Mouse (Mus musculus) pancreas, adult 10 weeks (tissue): Measurements from ENCODE around the gene Scgb1b11. TPM values are rescaled to one million over a fixed set of nuclear protein-coding genes. Genes with fewer than 3 reads are reported as not detected.

Experiments
- polyA plus RNA-seq: library from polyadenylated mRNA; stranded (reverse); fragments of 350-450 nt; fragmentation: Illumina TruSeq; extraction: RNeasy Lipid Tissue Mini Kit (QIAGEN cat#74804); gene quantifications from one replicate; pipeline ENCODE4 v1.2.3, GENCODE M21; 2015; ENCODE audit warnings: low read depth, low replicate concordance; ENCODE audit not compliant: insufficient read depth

The Scgb1b11 gene
- not detected for polyA plus RNA-seq

GRCm38 (mm10) chr7:32222540-32222939 lies at the start of gene Scgb1b11:
TSS of gene Scgb1b11 (plus strand) at chr7:32222840.

DNA sequence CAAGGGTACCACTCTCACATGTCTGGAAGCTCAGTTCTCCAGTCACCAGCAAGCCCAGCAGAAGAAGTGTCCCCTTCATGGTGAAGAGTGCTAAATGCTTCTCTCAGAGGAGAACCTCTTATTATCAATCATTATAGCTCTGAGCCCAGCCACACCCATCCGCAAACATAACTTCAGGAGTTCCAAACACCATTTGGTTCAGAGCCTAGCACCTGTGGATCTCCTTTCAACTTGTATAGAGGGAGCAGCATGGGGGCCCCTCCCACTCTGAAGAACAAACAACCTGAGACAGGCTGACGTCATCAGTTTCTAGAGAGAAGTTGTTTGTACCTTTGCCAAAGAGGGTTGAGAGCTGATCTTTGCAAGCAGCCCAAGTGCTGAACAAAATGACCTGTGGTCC lies 11.6 kb upstream of the Scgb1b11 start, which contains the start of gene Scgb2b11:
TSS of gene Scgb2b11 (minus strand) at position 101 of the 400 bp plus-strand sequence.

Other genes with a start within 250 kb of the Scgb1b11 start
- not detected for gene Scgb1b10, start 122.0 kb upstream of the Scgb1b11 start, polyA plus RNA-seq
- not detected for gene Scgb2b11, start 11.7 kb upstream of the Scgb1b11 start, polyA plus RNA-seq
- not detected for gene Scgb2b12, start 104.4 kb downstream of the Scgb1b11 start, polyA plus RNA-seq
- not detected for gene Scgb1b12, start 111.3 kb downstream of the Scgb1b11 start, polyA plus RNA-seq
- not detected for gene Scgb1b29, start 218.7 kb downstream of the Scgb1b11 start, polyA plus RNA-seq